Mouse (Mus musculus) forebrain, embryonic 11.5 days (tissue): Measurements from ENCODE around the gene Gm28308. TPM values are rescaled to one million over a fixed set of nuclear protein-coding genes. Genes with fewer than 3 reads are reported as not detected.

ENCODE experiments used
- ATAC-seq: fragments of 200-750 bp; cut with Nextera tagmentation; replicated peaks from 2 replicates; pipeline ENCODE4 v1.8.0; 2017; ENCODE audit warnings: moderate TSS enrichment; ENCODE audit not compliant: low FRiP score
- DNase-seq: peaks from one replicate; pipeline ENCODE4 v3.0.0-alpha.2; 2017; ENCODE audit warnings: low spot score
- H3K27ac ChIP-seq: fragments of 300-500 bp; sonication (generic); 2 replicates; pipeline ENCODE4 v1.5.1; 2014; ENCODE audit warnings: low read depth, low read length
- H3K27me3 ChIP-seq: fragments of 300-500 bp; sonication (generic); 2 replicates; pipeline ENCODE4 v1.6.1; 2014; ENCODE audit warnings: mild to moderate bottlenecking, low read length, mixed read lengths; ENCODE audit not compliant: control insufficient read depth, insufficient read depth
- H3K36me3 ChIP-seq: fragments of 300-500 bp; sonication (generic); 2 replicates; pipeline ENCODE4 v1.6.1; 2014; ENCODE audit warnings: mild to moderate bottlenecking, low read length, moderate library complexity, mixed read lengths; ENCODE audit not compliant: control insufficient read depth, insufficient read depth
- H3K4me1 ChIP-seq: fragments of 300-500 bp; sonication (generic); replicated peaks from 2 replicates; pipeline ENCODE4 v1.6.1; 2014; ENCODE audit warnings: low read length, mixed read lengths; ENCODE audit not compliant: control insufficient read depth, insufficient read depth
- H3K4me2 ChIP-seq: fragments of 300-500 bp; sonication (generic); 2 replicates; pipeline ENCODE4 v1.6.1; 2014; ENCODE audit warnings: low read depth, mild to moderate bottlenecking, low read length, moderate library complexity, mixed read lengths; ENCODE audit not compliant: severe bottlenecking
- H3K4me3 ChIP-seq: fragments of 300-500 bp; sonication (generic); 2 replicates; pipeline ENCODE4 v1.5.1; 2014; ENCODE audit warnings: low read depth, low read length
- H3K9ac ChIP-seq: fragments of 300-500 bp; sonication (generic); 2 replicates; pipeline ENCODE4 v1.6.1; 2014; ENCODE audit warnings: low read length
- H3K9me3 ChIP-seq: fragments of 300-500 bp; sonication (generic); 2 replicates; pipeline ENCODE4 v1.6.1; 2016; ENCODE audit warnings: low read length, mixed read lengths; ENCODE audit not compliant: control insufficient read depth
- WGBS: fragments of 180-500 bp; shearing (Covaris S2); extraction: QIAGEN DNeasy Blood & Tissue Kit; methylation state at CpG from one replicate; pipeline ENCODE4 v1.1.7; 2014; 5-methylcytosine and 5-hydroxymethylcytosine counted together
- polyA plus RNA-seq: library from polyadenylated mRNA; unstranded; fragments of >200 nt; fragmentation: Nextera tagmentation; extraction: Ambion mirVana; gene quantifications from 2 replicates; pipeline ENCODE4 v1.2.1, GENCODE M21; 2014

Gene Gm28308
- polyA plus RNA-seq, 1 experiment from 2014 or later = not detected

- DNase-seq = no peak
- H3K4me3 ChIP-seq = no peak overlapping the region
- H3K27ac ChIP-seq = no peak overlapping the region
- no peak overlapping the region for H3K9ac ChIP-seq
- H3K4me2 ChIP-seq = no peak overlapping the region
- no peak for ATAC-seq
- H3K4me1 ChIP-seq = 0 out of 2 replicates have a peak, but pooled peaks cover 3% of the 10 kb centered on the region
- H3K27me3 ChIP-seq = peaks cover 98% of the 10 kb centered on the region
- no peaks in the 10 kb centered on the region for H3K36me3 ChIP-seq
- H3K9me3 ChIP-seq = no peaks in the 10 kb centered on the region
- whole genome bisulfite sequencing = under 1% methylated on average over 41 of the region's 41 CpGs
Measured at GRCm38 (mm10) chr6:52174968-52175751, 38.0 kb downstream of the Gm28308 start.

GRCm38 (mm10) chr6:52173648-52174047, 39.5 kb downstream of the Gm28308 start:
- no peaks in the 10 kb centered on the region for H3K9me3 ChIP-seq
- H3K4me3 ChIP-seq = no peak overlapping the region
- peaks cover 96% of the 10 kb centered on the region for H3K27me3 ChIP-seq
- H3K4me1 ChIP-seq = 0 out of 2 replicates have a peak, but pooled peaks cover 3% of the 10 kb centered on the region
- H3K9ac ChIP-seq = no peak overlapping the region
- no peak overlapping the region for H3K4me2 ChIP-seq
- H3K27ac ChIP-seq = no peak overlapping the region
- no peaks in the 10 kb centered on the region for H3K36me3 ChIP-seq
- DNase-seq (no peak), ATAC-seq (no peak)
- 4% methylated on average over 4 of the region's 4 CpGs for WGBS

GRCm38 (mm10) chr6:52172501-52172900, 40.6 kb downstream of the Gm28308 start:
- Histone ChIP-seq H3K4me3 (peak overlapping the region; percentile 15; the same call in 1 of the 2 replicates), H3K9ac (no peak overlapping the region), H3K4me2 (peak overlapping the region; percentile 37; the same call in 1 of the 2 replicates), H3K27ac (no peak overlapping the region), H3K9me3 (no peaks in the 10 kb centered on the region), H3K36me3 (no peaks in the 10 kb centered on the region), H3K4me1 (0 out of 2 replicates have a peak, but pooled peaks cover 3% of the 10 kb centered on the region), H3K27me3 (peaks cover 96% of the 10 kb centered on the region)
- ATAC-seq (0 out of 2 replicates have a peak, but pooled peaks have one; percentile 63), DNase-seq (peak; percentile 88)
- under 1% methylated on average over 35 of the region's 35 CpGs for WGBS

GRCm38 (mm10) chr6:52171938-52172337, 41.2 kb downstream of the Gm28308 start:
- Histone ChIP-seq H3K4me3 (no peak overlapping the region), H3K4me1 (0 out of 2 replicates have a peak, but pooled peaks cover 3% of the 10 kb centered on the region), H3K27ac (no peak overlapping the region), H3K9me3 (no peaks in the 10 kb centered on the region), H3K36me3 (no peaks in the 10 kb centered on the region), H3K27me3 (peaks cover 96% of the 10 kb centered on the region), H3K9ac (no peak overlapping the region), H3K4me2 (no peak overlapping the region)
- WGBS = 3% methylated on average over 7 of the region's 7 CpGs
- peak; percentile 48 for DNase-seq
- ATAC-seq = no peak

- WGBS = 1% methylated on average over 4 of the region's 4 CpGs
- DNase-seq (peak; percentile 52), ATAC-seq (no peak)
- Histone ChIP-seq H3K27ac (no peak overlapping the region), H3K4me1 (0 out of 2 replicates have a peak, but pooled peaks cover 3% of the 10 kb centered on the region), H3K4me3 (no peak overlapping the region), H3K36me3 (no peaks in the 10 kb centered on the region), H3K9me3 (no peaks in the 10 kb centered on the region), H3K27me3 (peaks cover 96% of the 10 kb centered on the region), H3K4me2 (no peak overlapping the region), H3K9ac (no peak overlapping the region)
Measured at GRCm38 (mm10) chr6:52171331-52171730, 41.8 kb downstream of the Gm28308 start.

- no peak for DNase-seq
- no peak overlapping the region for H3K27ac ChIP-seq
- peaks cover 96% of the 10 kb centered on the region for H3K27me3 ChIP-seq
- no peak overlapping the region for H3K9ac ChIP-seq
- no peak for ATAC-seq
- H3K4me2 ChIP-seq = no peak overlapping the region
- no peak overlapping the region for H3K4me3 ChIP-seq
- 2% methylated on average over 5 of the region's 5 CpGs for WGBS
- 0 out of 2 replicates have a peak, but pooled peaks cover 3% of the 10 kb centered on the region for H3K4me1 ChIP-seq
- H3K9me3 ChIP-seq = no peaks in the 10 kb centered on the region
- H3K36me3 ChIP-seq = no peaks in the 10 kb centered on the region
Measured at GRCm38 (mm10) chr6:52170898-52171223, 42.3 kb downstream of the Gm28308 start.

- ATAC-seq = no peak
- H3K4me1 ChIP-seq = 0 out of 2 replicates have a peak, but pooled peaks cover 3% of the 10 kb centered on the region
- no peak overlapping the region for H3K4me2 ChIP-seq
- no peaks in the 10 kb centered on the region for H3K9me3 ChIP-seq
- H3K36me3 ChIP-seq = no peaks in the 10 kb centered on the region
- no peak overlapping the region for H3K27ac ChIP-seq
- no peak overlapping the region for H3K4me3 ChIP-seq
- peak; percentile 54 for DNase-seq
- H3K27me3 ChIP-seq = peaks cover 96% of the 10 kb centered on the region
- WGBS = under 1% methylated on average over 39 of the region's 40 CpGs
- H3K9ac ChIP-seq = no peak overlapping the region
Measured at GRCm38 (mm10) chr6:52170166-52170897, 42.8 kb downstream of the Gm28308 start.

- H3K27me3 ChIP-seq = peaks cover 96% of the 10 kb centered on the region
- no peaks in the 10 kb centered on the region for H3K9me3 ChIP-seq
- H3K4me1 ChIP-seq = 0 out of 2 replicates have a peak, but pooled peaks cover 3% of the 10 kb centered on the region
- peak; percentile 55 for DNase-seq
- no peak overlapping the region for H3K4me3 ChIP-seq
- no peak overlapping the region for H3K9ac ChIP-seq
- no peaks in the 10 kb centered on the region for H3K36me3 ChIP-seq
- no peak for ATAC-seq
- 2% methylated on average over 16 of the region's 16 CpGs for WGBS
- no peak overlapping the region for H3K27ac ChIP-seq
- no peak overlapping the region for H3K4me2 ChIP-seq
Measured at GRCm38 (mm10) chr6:52169499-52170165, 43.5 kb downstream of the Gm28308 start.
